Mouse (Mus musculus) embryonic facial prominence, embryonic 12.5 days (tissue): Measurements from ENCODE around the gene Pbx4. TPM values are rescaled to one million over a fixed set of nuclear protein-coding genes. Genes with fewer than 3 reads are reported as not detected.

Source experiments
- ATAC-seq: fragments of 200-750 bp; cut with Nextera tagmentation; 2 replicates; pipeline ENCODE4 v1.8.0; 2017; ENCODE audit not compliant: insufficient number of reproducible peaks, insufficient read depth, low FRiP score, low TSS enrichment
- H3K27ac ChIP-seq: fragments of 300-500 bp; sonication (generic); 2 replicates; pipeline ENCODE4 v1.5.1; 2016; ENCODE audit warnings: mild to moderate bottlenecking
- H3K27me3 ChIP-seq: fragments of 300-500 bp; sonication (generic); 2 replicates; pipeline ENCODE4 v1.6.1; 2016; ENCODE audit warnings: mild to moderate bottlenecking, moderate library complexity
- H3K36me3 ChIP-seq: fragments of 300-500 bp; sonication (generic); 2 replicates; pipeline ENCODE4 v1.6.1; 2016; ENCODE audit warnings: mild to moderate bottlenecking
- H3K4me1 ChIP-seq: fragments of 300-500 bp; sonication (generic); 2 replicates; pipeline ENCODE4 v1.6.1; 2016
- H3K4me2 ChIP-seq: fragments of 300-500 bp; sonication (generic); replicated peaks from 2 replicates; pipeline ENCODE4 v1.6.1; 2016; ENCODE audit warnings: mild to moderate bottlenecking, moderate library complexity
- H3K4me3 ChIP-seq: fragments of 300-500 bp; sonication (generic); 2 replicates; pipeline ENCODE4 v1.5.1; 2016; ENCODE audit warnings: mild to moderate bottlenecking
- H3K9ac ChIP-seq: fragments of 300-500 bp; sonication (generic); 2 replicates; pipeline ENCODE4 v1.6.1; 2016; ENCODE audit warnings: mild to moderate bottlenecking, moderate library complexity
- H3K9me3 ChIP-seq: fragments of 300-500 bp; sonication (generic); 2 replicates; pipeline ENCODE4 v1.6.1; 2016; ENCODE audit warnings: mild to moderate bottlenecking, moderate library complexity
- WGBS: fragments of 180-500 bp; shearing (Covaris S2); methylation state at CpG from one replicate; pipeline ENCODE4 v1.1.7; 2016; 5-methylcytosine and 5-hydroxymethylcytosine counted together
- polyA plus RNA-seq: library from polyadenylated mRNA; unstranded; fragments of >200 nt; fragmentation: Nextera tagmentation; extraction: Ambion mirVana; gene quantifications from 2 replicates; pipeline ENCODE4 v1.2.1, GENCODE M21; 2016

Pbx4 gene
- polyA plus RNA-seq, result 13.4 and 16.0 TPM in 2 replicates

DNA sequence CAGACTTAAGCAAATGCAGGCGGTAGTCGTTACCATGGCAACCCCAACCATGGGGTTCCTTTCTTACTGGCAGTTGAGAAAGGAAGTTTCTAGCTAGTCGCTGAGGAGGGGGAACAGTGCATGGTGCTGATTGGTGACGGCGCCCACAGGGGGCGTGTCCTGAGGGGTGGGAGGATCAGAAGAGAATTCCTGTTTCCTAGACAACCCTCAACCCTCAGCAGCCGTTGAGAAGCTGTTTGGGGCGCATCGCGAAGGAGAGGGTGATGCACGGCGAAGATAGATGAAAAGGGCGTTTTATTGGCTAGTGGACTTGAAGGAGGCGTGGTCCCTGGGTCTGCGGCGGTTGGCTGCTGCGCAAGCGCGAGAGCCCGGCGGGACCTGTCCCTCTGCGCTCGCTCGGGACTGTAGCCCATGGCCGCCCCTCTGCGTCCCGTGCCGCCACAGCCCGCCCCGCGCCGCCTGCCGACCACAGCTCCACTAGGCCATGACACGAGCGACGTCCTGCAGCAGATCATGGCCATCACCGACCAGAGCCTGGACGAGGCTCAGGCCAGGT, at the start of gene Pbx4:
Pbx4 (plus strand) TSS at position 194 of the 556 bp plus-strand sequence.
- Histone ChIP-seq H3K9me3 (no peaks in the 10 kb centered on the region), H3K27ac (peak within 1 kb of the TSS; percentile 61; the same call in 1 of the 2 replicates), H3K4me1 (peaks cover 5% of the 10 kb centered on the region; the same call in 1 of the 2 replicates), H3K36me3 (peaks cover 22% of the 10 kb centered on the region; the same call in 1 of the 2 replicates), H3K4me3 (peak within 1 kb of the TSS; percentile 66), H3K4me2 (peak within 1 kb of the TSS; percentile 92), H3K27me3 (no peaks in the 10 kb centered on the region), H3K9ac (peak within 1 kb of the TSS; percentile 46; the same call in 1 of the 2 replicates)
- peak; percentile 97 for ATAC-seq
- under 1% methylated on average over 38 of the region's 38 CpGs for WGBS

DNA sequence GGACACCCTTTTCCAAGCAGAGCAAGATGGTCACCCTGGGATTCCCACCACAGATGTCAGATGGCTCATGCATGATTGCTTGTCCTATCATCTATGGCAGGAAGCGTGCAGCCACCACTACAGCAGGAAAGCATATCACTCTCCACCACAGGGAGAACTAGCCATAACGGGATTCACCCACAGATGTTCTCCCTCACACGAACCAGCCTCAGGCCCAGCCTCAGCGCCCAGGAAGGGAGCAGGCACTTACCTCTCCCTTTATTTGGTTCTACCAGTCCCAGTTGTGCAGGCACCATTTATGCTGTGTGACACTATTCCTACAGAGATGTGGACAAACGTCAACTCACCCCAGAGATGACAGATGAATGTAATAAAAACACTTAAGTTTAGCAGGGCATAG, 43.2 kb upstream of the Pbx4 start:
- Histone ChIP-seq H3K9ac (no peak overlapping the region), H3K36me3 (peaks cover 5% of the 10 kb centered on the region; the same call in 1 of the 2 replicates), H3K4me1 (peaks cover 11% of the 10 kb centered on the region), H3K9me3 (no peaks in the 10 kb centered on the region), H3K4me2 (no peak overlapping the region), H3K4me3 (no peak overlapping the region), H3K27me3 (no peaks in the 10 kb centered on the region), H3K27ac (no peak overlapping the region)
- ATAC-seq, result no peak
- WGBS, result 87% methylated on average over 5 of the region's 5 CpGs

DNA sequence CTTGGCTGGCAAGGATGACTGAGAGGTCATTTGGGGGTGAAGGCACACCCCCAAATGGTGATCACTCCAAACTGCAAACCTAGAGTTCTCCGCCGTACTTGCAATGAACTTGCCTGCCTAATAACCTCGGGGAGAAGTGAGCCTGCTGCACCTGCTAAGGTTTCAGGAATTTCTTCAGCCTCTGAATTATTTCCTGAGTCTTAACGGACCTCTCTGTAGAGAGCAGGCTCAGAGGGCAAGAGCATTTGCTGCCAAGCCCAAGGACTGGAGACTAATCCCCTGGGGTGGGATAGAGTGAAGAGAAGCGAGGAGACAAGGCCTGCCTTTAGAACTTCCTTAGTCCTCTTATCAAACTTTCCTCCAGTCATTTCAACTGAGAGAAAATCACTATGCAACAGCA, 42.6 kb upstream of the Pbx4 start:
- peak overlapping the region; percentile 51; the same call in 1 of the 2 replicates for H3K4me2 ChIP-seq
- ATAC-seq, result no peak
- H3K9me3 ChIP-seq, result no peaks in the 10 kb centered on the region
- WGBS, result 66% methylated on average over 5 of the region's 5 CpGs
- no peak overlapping the region for H3K4me3 ChIP-seq
- no peak overlapping the region for H3K9ac ChIP-seq
- H3K36me3 ChIP-seq, result peaks cover 11% of the 10 kb centered on the region; the same call in 1 of the 2 replicates
- H3K27ac ChIP-seq, result no peak overlapping the region
- peaks cover 11% of the 10 kb centered on the region for H3K4me1 ChIP-seq
- no peaks in the 10 kb centered on the region for H3K27me3 ChIP-seq

DNA sequence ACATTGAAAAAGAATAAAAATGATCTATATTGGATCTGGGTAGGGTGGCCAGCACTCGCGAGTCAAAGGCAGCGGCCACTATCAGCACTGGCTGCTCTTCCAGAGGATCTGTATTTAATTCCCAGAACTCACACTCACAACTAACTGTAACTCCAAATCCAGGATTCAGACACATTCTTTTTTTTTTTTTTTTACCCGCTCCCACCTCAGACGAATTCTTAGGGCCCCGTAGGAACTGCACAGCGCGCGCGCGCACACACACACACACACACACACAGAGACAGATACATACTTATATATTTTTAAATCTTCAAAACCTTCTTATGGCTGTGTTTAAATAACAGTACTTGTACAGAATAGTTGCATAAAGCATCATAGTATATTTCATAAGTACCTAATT, 41.9 kb upstream of the Pbx4 start:
- ATAC-seq, result no peak

DNA sequence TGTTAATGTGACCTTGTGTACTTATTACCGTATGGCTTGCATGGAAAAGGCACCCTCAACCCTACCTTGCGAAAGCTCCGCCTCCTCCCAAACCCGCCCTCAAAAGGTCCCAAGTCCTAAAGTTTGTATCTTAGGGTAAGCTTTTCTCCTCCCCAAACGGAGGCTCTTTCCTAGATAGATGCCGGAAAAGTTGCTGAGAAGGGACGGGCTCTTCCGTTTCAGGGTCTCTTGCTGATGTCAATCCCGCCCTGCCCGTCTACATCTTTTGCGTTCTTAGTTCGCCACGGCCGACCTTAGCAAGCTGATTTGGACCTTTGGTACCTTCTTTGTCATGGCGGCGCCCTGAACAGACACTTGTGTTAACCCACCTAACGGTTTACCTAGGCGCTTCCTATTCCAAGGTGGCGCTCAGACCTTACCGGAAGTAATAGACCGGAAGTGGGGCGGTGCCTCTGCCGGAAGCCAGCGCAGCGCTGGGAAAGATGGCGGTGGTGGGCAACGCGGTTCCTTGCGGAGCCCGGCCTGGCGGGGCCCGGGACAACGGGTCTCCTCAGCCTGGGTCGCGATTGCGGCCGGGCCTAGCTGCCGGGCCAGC, 41.4 kb upstream of the Pbx4 start, which contains the start of the genes Atp13a1 and Zfp866:
Atp13a1 (plus strand) TSS at position 391 of the 595 bp plus-strand sequence.
Zfp866 (minus strand) TSS at position 406 of the 595 bp plus-strand sequence.
- peaks cover 11% of the 10 kb centered on the region for H3K4me1 ChIP-seq
- peak within 1 kb of the TSS; percentile 99 for H3K4me3 ChIP-seq
- H3K9me3 ChIP-seq, result no peaks in the 10 kb centered on the region
- under 1% methylated on average over 38 of the region's 38 CpGs for WGBS
- H3K27ac ChIP-seq, result peak within 1 kb of the TSS; percentile 63
- peak; percentile 90 for ATAC-seq
- H3K27me3 ChIP-seq, result no peaks in the 10 kb centered on the region
- peak within 1 kb of the TSS; percentile 51 for H3K4me2 ChIP-seq
- H3K36me3 ChIP-seq, result peaks cover 22% of the 10 kb centered on the region
- H3K9ac ChIP-seq, result peak within 1 kb of the TSS; percentile 89

More for the DNA sequence above, 41.9 kb upstream of the Pbx4 start:
- no peaks in the 10 kb centered on the region for H3K27me3 ChIP-seq
- H3K9me3 ChIP-seq, result no peaks in the 10 kb centered on the region
- H3K4me1 ChIP-seq, result peaks cover 11% of the 10 kb centered on the region
- H3K4me3 ChIP-seq, result peak overlapping the region; percentile 99
- peaks cover 17% of the 10 kb centered on the region; the same call in 1 of the 2 replicates for H3K36me3 ChIP-seq
- peak overlapping the region; percentile 63 for H3K27ac ChIP-seq
- H3K4me2 ChIP-seq, result peak overlapping the region; percentile 51
- 27% methylated on average over 11 of the region's 11 CpGs for WGBS
- peak overlapping the region; percentile 89 for H3K9ac ChIP-seq

DNA sequence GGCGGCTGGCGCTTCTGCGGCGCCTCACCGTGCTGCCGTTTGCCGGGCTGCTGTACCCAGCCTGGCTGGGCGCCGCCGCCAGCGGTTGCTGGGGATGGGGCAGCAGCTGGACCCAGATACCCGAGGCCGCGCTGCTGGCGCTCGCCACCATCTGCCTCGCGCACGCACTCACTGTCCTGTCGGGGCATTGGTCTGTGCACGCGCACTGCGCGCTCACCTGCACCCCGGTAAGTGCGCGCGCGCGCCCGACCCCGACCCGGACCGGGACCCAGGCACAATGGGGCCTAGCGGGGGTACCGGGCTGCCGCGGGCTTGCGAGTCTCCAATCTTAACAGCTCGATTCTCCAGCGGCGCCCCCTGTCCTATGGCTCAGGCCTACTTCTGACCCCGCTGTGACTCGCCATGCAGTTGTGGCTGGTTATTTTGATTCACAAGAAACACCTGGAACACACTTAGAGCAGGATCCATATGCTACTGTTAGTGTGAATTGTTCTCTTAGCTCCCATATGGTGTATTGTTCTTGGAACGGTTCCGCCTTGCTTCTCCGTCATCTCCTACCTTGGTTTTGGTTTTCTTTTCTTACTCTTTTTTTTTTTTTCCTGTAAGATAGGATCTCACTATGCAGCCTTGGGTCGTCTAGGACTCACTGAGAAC, 40.7 kb upstream of the Pbx4 start:
- peak; percentile 68 for ATAC-seq
- H3K9ac ChIP-seq, result peak overlapping the region; percentile 89
- H3K4me1 ChIP-seq, result peaks cover 11% of the 10 kb centered on the region
- under 1% methylated on average over 48 of the region's 48 CpGs for WGBS
- H3K27me3 ChIP-seq, result no peaks in the 10 kb centered on the region
- peak overlapping the region; percentile 63 for H3K27ac ChIP-seq
- peak overlapping the region; percentile 99 for H3K4me3 ChIP-seq
- H3K36me3 ChIP-seq, result peaks cover 29% of the 10 kb centered on the region
- peak overlapping the region; percentile 51 for H3K4me2 ChIP-seq
- no peaks in the 10 kb centered on the region for H3K9me3 ChIP-seq

DNA sequence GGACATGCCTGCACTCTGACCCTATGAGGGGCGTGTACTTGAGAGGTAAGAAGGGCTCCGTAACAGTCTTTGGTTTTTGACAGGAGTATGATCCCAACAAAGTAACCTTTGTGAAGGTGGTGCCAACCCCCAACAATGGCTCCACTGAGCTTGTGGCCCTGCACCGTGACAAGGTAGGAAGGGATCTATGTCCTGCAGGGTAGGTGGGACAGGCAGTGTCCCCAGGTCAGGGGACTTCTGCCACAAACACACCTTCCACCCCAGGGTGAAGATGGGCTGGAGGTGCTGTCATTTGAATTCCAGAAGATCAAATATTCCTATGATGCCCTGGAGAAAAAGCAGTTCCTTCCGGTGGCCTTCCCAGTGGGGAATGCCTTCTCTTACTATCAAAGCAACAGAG, 38.6 kb upstream of the Pbx4 start:
- Histone ChIP-seq H3K4me3 (no peak overlapping the region), H3K27me3 (no peaks in the 10 kb centered on the region), H3K4me1 (peaks cover 11% of the 10 kb centered on the region), H3K36me3 (peaks cover 50% of the 10 kb centered on the region), H3K9ac (no peak overlapping the region), H3K4me2 (no peak overlapping the region), H3K9me3 (no peaks in the 10 kb centered on the region), H3K27ac (no peak overlapping the region)
- WGBS, result 91% methylated on average over 4 of the region's 4 CpGs
- no peak for ATAC-seq

DNA sequence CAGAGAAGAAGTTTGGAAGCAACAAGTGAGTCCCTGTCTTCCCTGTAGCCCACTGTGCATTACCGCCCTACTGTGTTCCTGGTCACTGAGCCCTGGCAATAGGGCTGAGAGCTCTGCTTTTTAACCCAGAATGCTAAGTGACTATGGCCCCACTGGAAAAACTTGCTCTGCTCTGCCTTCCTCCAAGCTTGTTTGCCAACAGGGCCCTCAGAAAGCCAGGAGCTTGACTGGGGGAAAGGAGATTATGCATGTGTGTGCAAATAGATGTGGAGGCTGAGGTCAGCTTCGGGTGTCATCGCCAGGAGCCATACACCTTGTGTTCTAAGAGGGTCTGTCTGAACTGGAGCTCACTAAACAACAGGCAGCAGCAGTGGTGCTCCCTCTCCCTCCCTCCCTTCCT, 38.2 kb upstream of the Pbx4 start:
- Histone ChIP-seq H3K9me3 (no peaks in the 10 kb centered on the region), H3K36me3 (peaks cover 55% of the 10 kb centered on the region), H3K27ac (no peak overlapping the region), H3K4me3 (no peak overlapping the region), H3K4me2 (no peak overlapping the region), H3K4me1 (peaks cover 11% of the 10 kb centered on the region), H3K27me3 (no peaks in the 10 kb centered on the region), H3K9ac (no peak overlapping the region)
- 95% methylated on average over 3 of the region's 3 CpGs for WGBS
- ATAC-seq, result no peak

DNA sequence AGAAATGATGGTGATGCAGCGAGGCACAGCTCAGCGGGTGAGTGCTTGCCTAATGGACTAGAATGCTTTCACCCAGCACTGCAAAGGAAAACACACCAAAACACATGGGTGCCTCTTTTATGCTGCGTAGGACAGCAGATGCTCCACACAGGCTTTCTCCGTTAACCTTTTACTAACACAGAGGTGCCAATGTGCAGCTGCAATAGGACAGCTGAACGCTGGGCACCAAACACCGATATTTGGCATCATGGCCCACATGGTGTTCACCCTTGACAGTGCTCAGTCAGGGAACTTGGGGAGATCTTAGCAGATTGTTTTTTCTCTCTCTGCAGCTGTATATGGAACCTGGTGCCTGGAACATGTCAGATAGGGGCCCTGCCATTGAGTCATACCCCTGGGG, 37.4 kb upstream of the Pbx4 start:
- no peak overlapping the region for H3K4me2 ChIP-seq
- peaks cover 63% of the 10 kb centered on the region for H3K36me3 ChIP-seq
- no peaks in the 10 kb centered on the region for H3K27me3 ChIP-seq
- no peak overlapping the region for H3K27ac ChIP-seq
- ATAC-seq, result no peak
- H3K9me3 ChIP-seq, result no peaks in the 10 kb centered on the region
- 94% methylated on average over 6 of the region's 6 CpGs for WGBS
- peaks cover 11% of the 10 kb centered on the region for H3K4me1 ChIP-seq
- no peak overlapping the region for H3K9ac ChIP-seq
- H3K4me3 ChIP-seq, result no peak overlapping the region

DNA sequence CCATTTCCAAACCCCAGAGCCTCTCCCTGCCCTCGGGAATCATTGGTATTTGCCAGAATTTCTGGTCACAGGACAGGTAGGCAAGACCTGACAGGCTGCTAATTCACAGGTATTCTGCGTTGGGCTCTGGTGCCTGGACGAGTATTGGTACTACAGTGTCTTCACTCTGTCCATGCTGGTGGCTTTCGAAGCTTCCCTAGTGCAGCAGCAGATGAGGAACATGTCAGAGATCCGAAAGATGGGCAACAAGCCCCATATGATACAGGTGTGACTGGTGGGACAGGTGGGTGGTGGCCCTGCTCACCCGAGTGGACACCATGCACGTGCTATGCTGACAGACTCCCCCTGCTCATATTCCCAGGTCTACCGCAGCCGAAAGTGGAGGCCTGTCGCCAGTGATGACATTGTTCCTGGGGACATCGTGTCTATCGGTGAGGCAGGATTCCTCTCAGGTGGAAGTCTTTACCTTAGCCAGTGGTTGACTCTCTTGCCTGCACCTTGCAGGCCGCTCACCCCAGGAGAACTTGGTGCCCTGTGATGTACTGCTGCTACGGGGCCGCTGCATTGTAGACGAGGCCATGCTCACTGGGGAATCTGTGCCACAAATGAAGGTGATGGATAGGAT, 35.5 kb upstream of the Pbx4 start:
- 92% methylated on average over 16 of the region's 16 CpGs for WGBS
- ATAC-seq, result no peak
- Histone ChIP-seq H3K9me3 (no peaks in the 10 kb centered on the region), H3K4me1 (peaks cover 11% of the 10 kb centered on the region), H3K4me3 (no peak overlapping the region), H3K36me3 (peaks cover 80% of the 10 kb centered on the region), H3K27me3 (no peaks in the 10 kb centered on the region), H3K4me2 (no peak overlapping the region), H3K9ac (no peak overlapping the region), H3K27ac (no peak overlapping the region)

DNA sequence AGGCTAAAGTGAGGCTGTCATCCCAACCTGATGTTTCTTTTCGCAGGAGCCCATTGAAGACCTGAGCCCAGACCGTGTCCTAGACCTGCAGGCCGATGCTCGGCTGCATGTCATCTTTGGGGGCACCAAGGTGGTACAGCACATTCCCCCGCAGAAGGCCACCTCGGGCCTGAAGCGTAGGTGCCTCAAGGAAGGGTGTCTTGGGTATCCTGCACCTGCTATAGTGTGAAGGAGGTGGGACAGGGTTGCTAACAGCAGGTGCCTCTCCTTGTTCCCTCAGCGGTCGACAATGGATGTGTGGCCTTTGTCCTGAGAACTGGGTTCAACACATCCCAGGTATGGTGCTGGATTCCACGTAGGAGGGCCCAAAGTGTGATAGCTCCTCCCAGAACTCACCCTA, 34.6 kb upstream of the Pbx4 start:
- no peak for ATAC-seq
- H3K27ac ChIP-seq, result no peak overlapping the region
- H3K27me3 ChIP-seq, result no peaks in the 10 kb centered on the region
- H3K4me2 ChIP-seq, result no peak overlapping the region
- H3K4me3 ChIP-seq, result no peak overlapping the region
- no peak overlapping the region for H3K9ac ChIP-seq
- 93% methylated on average over 10 of the region's 10 CpGs for WGBS
- peaks cover 3% of the 10 kb centered on the region for H3K4me1 ChIP-seq
- no peaks in the 10 kb centered on the region for H3K9me3 ChIP-seq
- peaks cover 88% of the 10 kb centered on the region for H3K36me3 ChIP-seq
